Mouse (Mus musculus) Muller cell, postnatal 12 days (primary cell): ENCODE results near the gene Arf5.

Experiments used
- DNase-seq: peaks from one replicate; pipeline ENCODE4 v3.0.0-alpha.2; 2015; ENCODE audit errors: inconsistent ontology term

The Arf5 gene

DNA sequence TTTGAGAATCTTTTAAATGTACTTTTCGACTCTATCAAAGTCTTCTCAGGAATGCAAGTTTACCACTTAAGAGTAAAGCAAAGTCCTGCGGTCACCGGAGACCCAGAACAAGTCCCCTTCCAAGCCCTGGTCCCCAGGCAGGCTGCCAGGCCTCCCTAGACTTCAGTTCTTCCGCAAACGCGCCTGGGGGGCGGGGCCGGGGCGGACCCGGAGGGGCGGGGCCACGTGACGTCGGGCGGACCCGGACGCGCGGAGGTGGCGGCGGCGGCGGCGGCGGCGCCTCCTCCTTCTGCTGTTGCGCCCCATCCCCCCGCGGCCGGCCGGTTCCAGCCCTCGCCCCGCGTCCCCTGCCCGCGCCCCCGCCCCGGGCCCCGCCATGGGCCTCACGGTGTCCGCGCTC, at the start of gene Arf5:
Gene Arf5, plus strand, starts transcription at position 248 of the 400 bp plus-strand sequence.
- DNase-seq = peak; percentile 94

DNA sequence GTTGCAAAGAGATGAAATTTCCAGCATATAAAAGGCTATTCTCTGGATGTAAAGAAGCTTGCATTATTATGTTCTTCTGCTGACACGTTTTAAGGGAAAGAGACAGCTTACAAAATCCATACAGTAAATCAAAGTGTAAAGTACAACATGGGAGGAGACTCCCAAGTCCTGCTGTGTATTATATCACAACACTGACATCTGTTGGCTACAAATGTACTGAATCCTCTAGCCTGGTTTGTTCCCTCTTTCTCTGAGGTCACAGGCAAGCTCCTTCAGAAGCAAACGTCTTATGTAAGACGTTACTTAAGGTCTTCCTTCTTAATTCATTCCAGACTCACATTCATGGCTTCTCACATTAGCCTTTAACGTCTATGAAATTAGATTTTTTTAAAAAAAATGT, 41.4 kb upstream of the Arf5 start:
- no peak for DNase-seq

DNA sequence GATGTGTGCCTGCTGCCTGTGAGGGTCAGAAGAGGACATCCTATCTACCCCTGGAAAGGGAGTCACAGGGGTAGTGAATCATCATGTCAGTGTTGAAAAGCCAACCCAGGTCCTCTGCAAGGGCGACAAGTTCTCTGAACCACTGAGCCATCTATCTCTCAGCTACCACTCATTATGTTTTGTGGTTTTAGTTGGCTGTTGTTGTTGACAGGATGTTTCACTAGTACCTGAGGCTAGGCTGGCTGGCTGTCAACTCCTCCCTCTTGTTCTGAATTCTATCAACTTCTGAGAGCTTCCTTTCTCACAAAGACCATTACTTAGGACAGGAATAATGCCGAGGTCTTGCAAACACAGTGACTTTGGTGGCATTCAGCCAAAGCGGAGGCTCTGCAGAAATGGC, 38.2 kb upstream of the Arf5 start:
- no peak for DNase-seq

DNA sequence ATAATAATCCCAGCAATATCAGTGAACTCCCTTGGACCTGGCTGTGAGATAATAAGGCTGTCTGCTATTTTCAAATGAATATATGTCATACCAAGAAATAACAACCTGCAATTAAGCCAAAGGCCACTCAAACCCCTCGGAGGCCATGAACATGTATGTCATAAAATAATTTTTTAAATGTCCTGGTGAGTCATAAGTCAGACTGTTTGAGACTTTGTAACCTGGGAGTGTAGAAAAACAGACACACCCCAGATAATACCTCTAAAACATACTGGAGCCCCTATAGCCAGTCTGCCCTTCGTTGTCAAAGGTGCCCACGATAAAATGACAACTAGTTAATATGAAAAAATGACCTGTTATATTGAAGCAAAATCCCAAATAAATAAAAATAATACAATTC, 34.3 kb upstream of the Arf5 start:
- DNase-seq = no peak

DNA sequence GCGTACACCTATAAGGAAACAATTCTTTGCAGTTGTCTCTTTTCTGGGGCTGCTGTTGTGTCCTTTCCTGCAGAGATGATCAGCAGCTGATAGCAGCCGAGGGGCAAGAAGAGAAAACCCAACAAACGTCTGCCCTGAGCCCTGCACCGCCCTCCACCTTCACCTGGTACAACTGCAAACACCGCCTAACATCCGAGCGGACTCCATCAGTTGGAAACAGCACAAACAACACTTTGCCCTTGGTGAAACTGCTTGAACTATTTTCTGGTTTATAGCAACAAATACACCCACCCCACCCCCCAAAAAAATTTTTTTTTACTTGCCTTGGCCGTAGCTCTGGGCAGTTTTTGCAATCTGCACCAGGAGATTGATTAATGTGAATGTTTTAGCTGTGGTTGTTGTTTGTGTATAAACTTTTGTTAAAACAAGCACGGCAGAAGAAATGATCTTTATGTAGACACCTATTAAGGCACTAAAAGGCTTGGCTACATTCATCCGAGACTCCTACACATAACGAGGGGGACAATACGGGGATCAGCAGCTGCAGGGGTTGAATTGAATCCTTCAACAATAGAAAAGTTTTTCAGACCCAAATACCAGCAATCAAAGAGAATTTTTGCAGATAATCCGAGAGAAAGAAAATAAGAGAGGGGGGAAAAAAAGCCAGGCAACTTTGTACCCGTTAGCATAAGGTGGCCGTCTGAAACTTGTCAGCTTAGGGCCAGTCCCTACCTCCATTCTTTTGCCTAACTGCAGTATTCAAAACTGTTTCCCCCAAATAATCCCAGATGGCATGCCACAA, 27.1 kb upstream of the Arf5 start:
- no peak for DNase-seq

DNA sequence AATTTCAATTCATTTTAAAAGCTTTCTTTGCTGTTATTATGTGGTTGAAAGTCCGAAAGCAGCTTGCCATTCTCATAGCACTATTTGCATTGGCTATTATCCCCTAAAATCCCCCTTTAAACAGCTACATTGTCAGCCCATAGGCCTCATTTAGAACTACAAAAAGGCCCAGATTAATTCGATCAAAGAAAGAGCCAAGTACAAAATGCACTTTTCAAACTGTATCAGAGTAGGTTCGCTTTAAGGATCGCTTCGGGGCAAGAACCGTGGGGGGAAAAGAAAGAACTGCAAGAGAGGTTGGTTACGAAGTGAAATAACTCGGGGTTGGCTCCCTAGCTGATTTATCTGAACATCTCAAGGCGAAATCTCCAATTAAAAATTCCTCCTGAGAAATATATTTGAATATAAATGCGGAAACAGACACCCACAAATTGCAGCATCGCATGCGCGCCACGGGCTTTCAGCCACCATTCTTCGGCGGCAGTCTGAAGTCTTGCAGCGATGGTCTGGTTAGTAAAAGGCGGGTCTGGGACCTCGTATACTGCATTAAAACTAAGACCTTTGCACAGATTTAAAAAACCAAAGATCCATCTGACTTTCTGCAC, 26.4 kb upstream of the Arf5 start:
- peak; percentile 25 for DNase-seq

DNA sequence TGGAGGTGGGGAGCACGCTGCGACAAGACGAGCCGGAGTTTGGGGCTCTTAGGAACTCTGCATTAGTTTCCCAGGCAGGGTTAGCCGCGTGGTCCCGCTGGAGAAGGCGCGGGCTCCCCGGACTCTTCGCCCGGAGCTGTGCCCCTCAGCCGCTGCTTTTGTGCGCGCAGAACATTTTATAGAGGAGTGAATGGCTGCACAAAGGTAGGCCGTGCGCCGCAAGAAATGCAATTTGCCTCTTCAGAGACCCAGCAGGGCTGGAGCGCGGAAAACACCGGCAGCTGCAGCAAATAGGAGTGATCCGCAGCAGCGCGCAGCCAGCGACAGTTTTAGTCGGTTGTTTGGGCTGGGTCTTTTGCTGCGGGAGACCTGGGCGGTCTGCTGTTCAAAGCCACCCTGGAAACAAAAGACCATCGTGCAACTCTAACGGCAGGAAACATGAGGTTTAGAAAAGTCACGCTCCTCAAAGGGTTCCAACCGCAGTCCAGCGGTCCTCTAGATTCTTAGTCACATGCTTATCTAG, 25.6 kb upstream of the Arf5 start, which contains the start of gene Zfp800:
Gene Zfp800, minus strand, starts transcription at position 325 of the 523 bp plus-strand sequence.
- DNase-seq = peak; percentile 32

DNA sequence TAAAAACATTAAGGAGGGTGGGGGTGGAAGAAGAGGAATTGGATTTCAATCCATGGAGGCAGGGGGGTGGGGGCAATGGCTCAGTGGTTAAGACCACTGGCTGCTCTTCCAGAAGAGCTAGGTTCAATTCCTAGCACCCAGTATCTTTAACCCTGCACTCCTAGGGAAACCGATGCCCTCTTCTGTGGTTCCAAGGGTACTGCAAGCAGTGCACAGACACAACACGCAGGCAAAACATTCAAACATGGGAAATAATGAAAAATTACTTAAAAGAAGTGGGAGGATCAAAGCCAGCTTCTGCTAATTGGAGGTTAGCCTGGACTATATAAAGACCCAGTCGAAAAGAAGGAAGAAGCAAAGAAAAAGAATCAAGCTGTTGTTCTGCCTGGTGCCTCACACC, 24.6 kb upstream of the Arf5 start:
- DNase-seq = no peak

DNA sequence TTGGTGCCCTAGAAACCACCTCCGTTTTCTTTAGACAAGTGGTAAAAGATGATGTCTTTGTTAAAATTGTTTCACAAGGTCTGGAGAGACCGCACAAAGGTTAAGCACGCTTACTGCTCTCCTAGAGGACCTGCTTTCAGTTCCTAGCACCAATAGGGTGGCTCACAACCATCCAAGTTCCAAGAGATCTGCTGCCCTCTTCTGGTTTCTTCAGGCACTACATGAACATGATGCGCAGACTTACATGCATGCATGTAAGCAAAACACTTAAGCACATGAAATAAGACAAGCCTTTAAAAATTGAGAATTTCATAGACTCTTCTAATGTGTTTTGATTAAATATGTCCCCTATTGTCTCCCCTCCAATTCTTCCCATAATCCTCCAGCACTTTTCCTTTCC, 23.6 kb upstream of the Arf5 start:
- no peak for DNase-seq

DNA sequence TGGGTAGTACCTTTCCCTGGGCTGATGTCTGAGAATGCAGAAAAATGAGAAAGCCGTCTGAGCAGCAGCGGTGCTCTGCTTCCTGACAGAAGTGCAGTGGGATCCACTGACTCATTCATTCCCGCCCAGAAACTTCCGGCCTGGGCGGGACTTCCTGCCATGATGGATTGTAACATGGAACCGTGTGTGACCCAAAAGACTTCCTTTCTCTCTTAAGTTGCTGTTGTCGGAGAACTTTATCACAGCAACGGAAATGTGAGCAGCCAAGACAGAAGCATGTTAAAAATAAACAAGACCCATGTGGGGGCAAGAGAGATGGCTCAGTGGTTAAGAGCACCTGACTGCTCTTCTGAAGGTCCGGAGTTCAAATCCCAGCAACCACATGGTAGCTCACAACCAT, 13.3 kb upstream of the Arf5 start:
- no peak for DNase-seq

DNA sequence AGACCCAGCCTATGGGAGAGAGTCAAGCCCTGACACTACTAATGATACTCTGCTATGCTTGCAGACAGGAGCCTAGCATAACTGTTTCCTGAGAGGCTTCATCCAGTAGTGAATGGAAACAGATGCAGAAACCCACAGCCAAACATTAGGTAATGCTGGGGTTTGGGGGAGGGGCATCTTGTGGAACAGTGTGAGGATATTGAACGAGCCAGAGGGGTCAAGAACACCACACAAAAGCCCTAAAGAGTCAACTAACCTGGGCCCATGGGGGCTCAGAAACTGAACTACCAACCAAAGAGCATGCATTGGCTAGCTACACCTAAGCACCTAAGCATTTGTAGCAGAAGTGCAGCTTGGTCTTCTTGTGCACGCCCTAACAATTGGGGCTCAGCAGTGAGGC, 12.1 kb upstream of the Arf5 start:
- DNase-seq = no peak

DNA sequence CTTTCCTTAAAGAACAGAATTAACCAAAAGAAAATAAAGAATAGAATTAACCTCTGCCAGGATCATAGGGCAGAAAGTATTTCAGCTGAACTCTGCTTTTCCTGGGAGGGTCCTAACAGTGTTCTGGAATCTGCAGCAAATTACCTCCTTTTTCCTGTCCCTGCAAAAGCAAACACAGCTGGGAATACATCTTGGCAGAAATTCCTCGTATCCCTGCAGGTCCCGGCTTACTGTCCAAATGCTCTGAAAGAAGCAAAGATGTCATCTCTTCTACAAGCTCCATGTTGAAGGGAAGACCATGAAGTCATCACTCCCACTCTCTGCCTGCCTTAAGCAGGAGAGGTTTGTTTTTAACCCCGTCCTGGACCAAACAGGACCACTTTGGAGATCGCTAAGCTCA, 6.4 kb upstream of the Arf5 start:
- no peak for DNase-seq

DNA sequence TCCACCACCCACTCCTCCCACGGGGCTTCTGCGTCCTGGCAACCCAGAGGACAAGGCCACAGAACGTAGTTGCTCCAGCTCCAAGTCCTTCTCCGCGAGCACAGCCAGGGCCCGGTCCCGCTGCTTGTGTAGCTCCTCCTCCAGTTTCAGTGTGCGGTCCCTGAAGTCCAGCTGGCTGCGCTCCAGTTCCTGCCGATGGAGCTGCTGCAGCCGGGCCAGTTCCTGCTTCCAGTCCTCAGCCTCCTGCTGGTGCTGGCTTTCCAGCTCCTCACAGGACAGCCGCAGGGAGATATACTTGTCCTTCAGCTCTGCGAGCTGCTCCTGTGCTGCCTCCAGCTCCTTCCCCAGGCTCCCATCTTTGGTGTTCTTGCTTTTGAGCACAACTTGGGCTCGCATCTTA, 4.9 kb upstream of the Arf5 start:
- no peak for DNase-seq

DNA sequence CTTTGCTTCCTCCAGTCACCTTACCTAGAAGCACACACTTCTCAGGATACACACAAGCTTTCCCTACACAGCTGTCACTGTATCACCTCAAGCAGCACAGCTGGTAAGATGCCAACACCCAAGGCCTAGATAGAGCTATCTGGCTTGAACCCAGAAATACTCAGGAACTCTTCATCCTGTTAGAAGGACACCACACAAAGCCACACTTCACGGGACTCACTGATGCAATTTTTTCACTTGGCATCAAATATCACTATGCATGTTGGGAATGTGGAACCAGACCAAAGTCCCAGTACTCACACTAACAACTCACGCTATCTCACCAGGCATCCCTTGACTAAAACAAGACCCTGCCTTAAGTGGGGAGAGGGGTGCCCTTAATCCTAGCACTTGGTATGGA, 3.7 kb upstream of the Arf5 start:
- DNase-seq = peak; percentile 48

DNA sequence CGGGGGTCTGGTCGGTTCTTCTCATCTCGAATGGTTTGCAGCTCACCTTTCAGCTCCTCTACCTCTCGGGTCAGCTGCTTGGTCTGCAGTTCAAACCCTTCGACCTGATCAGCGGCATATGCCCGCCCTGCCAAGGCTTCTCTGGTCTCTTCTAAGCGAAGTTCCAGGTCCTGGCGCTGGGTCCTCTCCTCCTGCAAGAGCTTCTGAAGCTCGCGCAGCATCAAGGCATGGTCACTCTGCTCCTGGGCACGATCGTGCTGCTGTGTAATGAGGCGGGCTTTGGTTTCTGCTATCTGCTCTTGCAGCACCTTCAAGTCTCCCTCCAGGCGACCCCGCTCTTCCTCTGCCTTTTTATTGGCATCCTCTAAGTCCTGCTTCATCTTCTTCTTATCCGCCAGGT, 3.0 kb upstream of the Arf5 start:
- no peak for DNase-seq

DNA sequence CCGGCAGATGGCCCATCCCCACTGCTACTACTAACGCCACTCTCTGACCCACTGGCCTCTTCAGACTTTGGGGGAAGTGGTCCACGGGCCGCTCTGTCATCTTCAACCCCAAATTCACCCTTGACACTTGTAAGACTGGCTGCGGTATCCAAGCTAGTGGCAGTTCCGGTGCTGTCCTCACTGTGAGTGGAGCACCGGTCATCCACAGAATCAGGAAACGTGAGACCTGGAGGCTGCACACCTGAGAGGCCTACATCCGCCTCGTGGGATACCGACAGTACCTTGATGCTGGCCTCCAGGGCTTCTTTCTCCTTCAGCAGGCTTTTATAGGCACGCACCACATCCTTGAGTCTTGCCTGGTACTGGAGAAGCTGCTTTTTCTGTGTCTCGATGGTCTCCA, 2.5 kb upstream of the Arf5 start:
- no peak for DNase-seq

DNA sequence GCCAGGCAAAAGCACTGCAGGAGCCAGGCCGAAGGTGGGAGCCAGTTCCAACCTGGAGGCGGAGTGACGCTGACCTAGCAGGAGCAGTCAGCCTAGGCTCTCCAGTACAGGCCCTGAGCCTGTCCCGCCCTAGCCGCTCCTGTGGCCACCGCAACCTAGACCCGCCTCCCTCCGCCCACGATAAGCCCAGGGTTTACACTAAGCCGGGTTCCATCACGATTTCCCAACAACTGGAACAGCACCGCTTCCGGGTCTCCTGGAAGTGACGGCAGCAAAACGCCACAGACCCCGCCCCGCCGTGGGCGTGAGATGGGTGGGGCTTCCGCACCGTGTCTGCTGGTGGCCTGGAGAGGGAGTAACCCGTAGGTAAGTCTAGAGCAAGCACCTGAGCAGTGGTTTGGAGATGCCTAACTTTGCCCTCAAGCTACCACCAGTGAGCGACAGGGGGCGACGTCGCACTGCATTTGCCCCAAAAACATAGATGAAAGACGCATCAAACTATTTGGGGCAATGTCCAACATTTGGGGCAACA, 1.8 kb upstream of the Arf5 start:
- DNase-seq = peak; percentile 98

DNA sequence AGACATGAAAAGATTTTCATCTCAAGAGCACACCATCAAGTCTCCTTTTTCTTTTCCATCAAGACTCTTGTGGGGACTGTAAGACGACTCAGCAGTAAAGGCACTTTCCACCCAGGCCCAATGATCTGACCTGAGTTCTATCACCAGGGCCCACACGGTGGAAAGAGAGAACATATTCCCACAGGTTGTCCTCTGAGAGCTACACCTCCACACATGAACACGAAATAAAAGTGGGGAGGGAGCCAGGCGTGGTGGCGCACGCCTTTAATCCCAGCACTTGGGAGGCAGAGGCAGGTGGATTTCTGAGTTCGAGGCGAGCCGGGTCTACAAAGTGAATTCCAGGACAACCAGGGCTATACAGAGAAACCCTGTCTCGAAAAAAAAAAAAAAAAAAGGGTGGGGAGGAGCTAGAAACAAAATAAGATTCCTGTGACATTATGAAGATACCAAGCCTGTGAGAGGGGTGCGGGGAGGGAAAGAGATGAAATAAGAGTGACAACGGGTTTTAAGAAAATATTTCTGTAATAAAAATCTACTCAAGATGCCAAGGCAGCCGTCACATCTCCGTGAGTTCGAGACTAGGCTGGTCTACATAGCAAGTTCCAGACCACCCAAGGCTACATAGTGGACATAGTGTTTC, 589 bp upstream of the Arf5 start:
- no peak for DNase-seq

DNA sequence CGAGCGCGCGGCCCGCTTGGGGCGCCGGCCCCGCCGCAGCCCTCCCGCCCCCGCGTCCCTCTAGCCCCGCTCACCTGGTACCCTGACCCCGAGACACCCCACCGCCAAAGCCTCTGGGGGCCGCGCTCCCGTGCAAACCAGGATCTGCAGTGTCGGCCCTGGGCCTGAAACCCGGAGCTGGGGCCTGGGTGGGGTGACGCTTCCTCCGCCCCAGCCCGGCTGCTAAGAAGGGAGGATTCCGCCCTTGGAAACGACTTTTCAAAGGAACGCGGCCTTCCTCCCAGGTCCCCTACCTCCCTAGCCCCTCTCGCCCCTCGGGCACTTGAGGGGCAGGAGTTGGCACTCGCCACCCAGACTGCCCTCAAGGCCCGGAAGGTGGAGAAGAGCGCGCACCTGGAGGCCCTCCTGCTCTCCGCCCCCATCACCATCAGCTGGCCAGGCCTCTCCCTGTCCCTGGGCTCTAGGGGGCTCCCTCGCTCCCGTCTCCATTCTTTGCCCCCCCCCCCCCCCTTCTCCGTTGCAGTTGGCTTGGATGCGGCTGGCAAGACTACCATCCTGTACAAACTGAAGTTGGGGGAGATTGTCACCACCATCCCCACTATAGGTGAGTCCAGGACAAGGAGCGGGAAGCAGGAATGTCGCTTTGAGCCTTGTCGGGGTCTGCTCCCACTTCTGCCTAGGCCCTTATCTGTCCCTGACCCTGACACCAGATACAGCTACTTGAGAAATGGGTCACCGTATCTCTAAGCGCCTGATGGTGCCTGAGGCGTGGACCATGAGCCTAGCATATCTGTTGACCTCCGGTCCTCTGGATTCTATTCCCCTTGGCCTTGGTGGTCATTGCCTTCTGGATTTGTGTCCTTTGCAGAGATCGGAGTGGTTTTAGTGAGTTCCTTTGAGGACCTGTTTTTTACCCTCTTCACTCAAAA, 671 bp downstream of the Arf5 start:
- DNase-seq = peak; percentile 70

DNA sequence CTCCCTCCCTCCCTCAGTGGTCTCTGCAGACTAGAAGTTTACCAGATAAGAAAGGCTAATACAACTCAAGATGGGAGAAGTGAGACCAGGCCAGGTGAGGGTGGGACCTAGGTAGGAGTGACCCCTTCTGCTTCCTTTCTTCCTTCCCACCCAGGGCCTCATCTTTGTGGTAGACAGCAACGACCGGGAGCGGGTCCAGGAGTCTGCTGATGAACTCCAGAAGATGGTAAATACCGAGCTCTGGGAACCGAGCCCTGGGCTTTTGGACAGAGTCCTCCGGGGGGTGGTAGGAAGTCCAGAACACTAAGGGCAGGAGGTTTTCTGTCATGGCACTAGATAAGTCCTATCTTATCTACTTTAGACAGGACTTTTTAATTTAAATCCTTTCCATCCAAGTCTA, 1.7 kb downstream of the Arf5 start:
- DNase-seq = no peak

DNA sequence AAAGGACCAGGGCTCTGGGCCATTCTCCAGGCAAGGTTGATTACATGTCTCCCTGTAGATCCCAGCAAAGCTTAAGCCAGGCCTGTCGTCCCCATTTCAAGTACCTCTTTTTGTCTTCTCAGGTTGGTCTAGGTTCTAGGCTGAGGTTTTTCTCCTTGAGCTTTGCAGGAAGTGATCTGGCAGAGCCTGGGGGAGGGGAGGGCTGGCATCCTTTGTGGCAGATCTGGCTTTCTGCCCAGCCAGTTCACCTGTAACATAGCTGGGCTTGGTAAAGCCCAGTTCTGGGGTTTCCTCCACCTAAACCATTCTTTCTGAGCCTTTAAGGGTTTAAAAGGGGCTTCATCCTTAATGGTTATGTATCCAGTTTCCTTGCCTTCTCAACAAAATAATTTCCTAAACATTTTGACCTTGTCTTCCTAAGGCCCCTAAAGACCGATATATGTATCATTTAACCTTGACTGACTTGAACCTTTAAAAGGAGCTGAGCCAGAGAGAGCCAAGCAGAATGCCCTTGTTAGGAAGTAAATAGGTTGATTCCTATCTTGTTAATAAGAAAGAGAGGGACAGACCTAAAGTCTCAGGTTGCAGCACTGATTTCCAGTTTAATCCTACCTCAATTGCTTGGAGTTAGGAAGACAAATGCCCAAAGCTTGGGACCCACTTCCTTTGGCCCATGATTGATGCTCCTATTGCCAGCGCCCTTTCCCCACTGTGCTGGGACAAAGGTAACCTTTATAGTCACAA, 3.9 kb downstream of the Arf5 start, which contains the start of gene Fscn3:
Gene Fscn3, plus strand, starts transcription at position 694 of the 744 bp plus-strand sequence.
- DNase-seq = no peak
